Mouse (Mus musculus) cerebral cortex, adult 2 months (tissue): ENCODE results near the gene Gm29094.

Source experiments
- WGBS: fragments of 180-500 bp; shearing (Covaris S2); methylation state at CpG from one replicate; pipeline ENCODE4 v1.1.7; 2018; 5-methylcytosine and 5-hydroxymethylcytosine counted together

The Gm29094 gene

GRCm38 (mm10) chr9:89263968-89264367 lies 64.8 kb downstream of the Gm29094 start:
- 92% methylated on average over 3 of the region's 3 CpGs for WGBS

DNA sequence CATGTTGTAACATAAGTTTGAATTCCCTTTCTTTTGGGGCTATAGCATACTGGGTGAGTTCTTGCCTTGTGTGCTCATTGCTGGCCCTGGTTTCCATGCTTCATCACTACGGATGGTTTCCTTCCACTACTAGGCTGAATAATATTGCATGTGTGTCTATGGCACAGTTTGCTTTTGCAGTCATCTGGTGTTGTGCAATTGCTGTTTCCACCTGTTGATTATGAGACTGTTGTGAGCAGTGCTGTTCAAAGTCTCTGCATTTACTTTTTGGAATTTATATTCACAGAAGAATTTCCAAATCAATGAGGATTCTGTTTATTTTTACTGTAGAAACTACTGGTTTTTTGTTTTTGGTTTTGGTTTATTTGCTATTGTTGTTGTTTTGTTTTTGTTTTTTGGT lies 65.4 kb downstream of the Gm29094 start:
- WGBS: 93% methylated on average over 1 of the region's 1 CpGs
